Mouse (Mus musculus) heart, adult 2 months (tissue): ENCODE data around the gene Atp1a4.

Experiments used
- CTCF ChIP-seq: fragments of 200-600 bp; IDR thresholded peaks from 2 replicates; pipeline ENCODE4 v1.8.1; 2022; ENCODE audit warnings: antibody characterized with exemption, mild to moderate bottlenecking, moderate library complexity
- POLR2A ChIP-seq: fragments of 200-500 bp; IDR thresholded peaks from 2 replicates; pipeline ENCODE4 v1.6.1; 2011; ENCODE audit warnings: mild to moderate bottlenecking, low read depth, low read length, control low read depth; ENCODE audit not compliant: insufficient read depth

GRCm38 (mm10) chr1:172279768-172280509 lies 21.7 kb upstream of the Atp1a4 start:
- TF ChIP-seq POLR2A (no peak), CTCF (no peak)
